22 mouse cellular contexts compared by ENCODE assay signal in the genomic region with DNA sequence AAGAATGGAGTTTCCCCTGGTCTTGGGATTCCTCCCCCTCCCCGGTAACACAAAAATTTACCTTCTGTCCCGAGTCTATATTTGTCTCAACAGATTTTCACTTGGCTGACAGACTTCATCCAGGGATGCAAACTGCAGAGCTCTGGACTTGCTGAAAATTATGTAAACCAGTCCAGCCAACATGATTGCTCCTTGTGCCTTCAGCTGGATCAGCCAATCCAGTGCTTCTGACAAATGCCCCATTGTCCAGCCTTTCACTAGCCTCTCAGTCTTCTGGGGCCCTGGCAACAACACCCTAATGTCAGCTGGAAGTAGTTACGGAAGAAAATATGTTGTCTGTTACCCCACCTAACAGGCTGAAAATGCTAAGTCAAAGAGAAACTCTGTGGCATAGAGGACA.
A peak's percentile ranks its signal among the peaks of the same experiment; 100 is the strongest.
DNase-seq lines count a peak whose midpoint lies in the region; ATAC-seq and TF ChIP-seq lines count a peak whose summit lies in the region.
"Had no signal": no experiment of that assay in that cellular context is flagged by ENCODE, and none has a peak within 500 bp of the region (broad histone marks: within the 10 kb centered on the region; RNA-seq: fewer than 3 reads in every experiment).

No protein-coding gene starts in this region.

- no peaks in the 10 kb centered on the region for H3K27me3 ChIP-seq in hindbrain, postnatal 0 days (ENCODE audit: insufficient read depth, low read length)
- no peaks in the 10 kb centered on the region for H3K27me3 ChIP-seq in hindbrain, embryonic 12.5 days
- H3K27me3 ChIP-seq in embryonic facial prominence, embryonic 11.5 days (ENCODE audit: control insufficient read depth, insufficient read depth, low read length): no peaks in the 10 kb centered on the region
- H3K27me3 ChIP-seq in heart, embryonic 10.5 days (ENCODE audit: insufficient read depth, poor library complexity, severe bottlenecking): no peaks in the 10 kb centered on the region; the same call in 1 of the 2 replicates
- H3K27me3 ChIP-seq: embryonic facial prominence, embryonic 12.5 days; forebrain, embryonic 15.5 days; heart, embryonic 13.5 days; hindbrain, embryonic 15.5 days; limb, embryonic 13.5 days; lung, embryonic 15.5 days; neural tube, embryonic 12.5 days had no signal

- no peaks in the 10 kb centered on the region for H3K36me3 ChIP-seq in hindbrain, postnatal 0 days (ENCODE audit: insufficient read depth, low read length)
- H3K36me3 ChIP-seq in hindbrain, embryonic 12.5 days: no peaks in the 10 kb centered on the region
- no peaks in the 10 kb centered on the region for H3K36me3 ChIP-seq in embryonic facial prominence, embryonic 11.5 days (replicated peaks; ENCODE audit: control insufficient read depth, insufficient read depth, low read depth, low read length)
- no peaks in the 10 kb centered on the region for H3K36me3 ChIP-seq in heart, embryonic 10.5 days
- H3K36me3 ChIP-seq: embryonic facial prominence, embryonic 12.5 days; forebrain, embryonic 15.5 days; heart, embryonic 13.5 days; hindbrain, embryonic 15.5 days; limb, embryonic 13.5 days; lung, embryonic 15.5 days; midbrain, embryonic 10.5 days; neural tube, embryonic 12.5 days had no signal

- H3K4me2 ChIP-seq in hindbrain, postnatal 0 days (ENCODE audit: low read depth, low read length): no peak overlapping the region
- H3K4me2 ChIP-seq in hindbrain, embryonic 12.5 days (replicated peaks): no peak overlapping the region
- H3K4me2 ChIP-seq in embryonic facial prominence, embryonic 11.5 days (ENCODE audit: low read depth, low read length): no peak overlapping the region
- H3K4me2 ChIP-seq: embryonic facial prominence, embryonic 12.5 days; forebrain, embryonic 15.5 days; heart, embryonic 13.5 days; hindbrain, embryonic 15.5 days; limb, embryonic 13.5 days; lung, embryonic 15.5 days; neural tube, embryonic 12.5 days had no signal

- no peaks in the 10 kb centered on the region; the same call in 1 of the 2 replicates for H3K4me1 ChIP-seq in hindbrain, postnatal 0 days (ENCODE audit: insufficient read depth, low read length)
- H3K4me1 ChIP-seq in hindbrain, embryonic 12.5 days: peaks cover 6% of the 10 kb centered on the region
- no peaks in the 10 kb centered on the region for H3K4me1 ChIP-seq in embryonic facial prominence, embryonic 11.5 days (ENCODE audit: control insufficient read depth, insufficient read depth, low read length)
- H3K4me1 ChIP-seq in heart, embryonic 10.5 days: peaks cover 9% of the 10 kb centered on the region

- TF ChIP-seq CTCF in hindbrain, postnatal 0 days (IDR thresholded peaks at IDR 0.05; ENCODE audit: low read depth): no peak

- ATAC-seq in hindbrain, postnatal 0 days: peak; percentile 50; the same call in 1 of the 2 replicates
- ATAC-seq in hindbrain, embryonic 12.5 days (ENCODE audit: low FRiP score): no peak
- ATAC-seq in embryonic facial prominence, embryonic 11.5 days (replicated peaks; ENCODE audit: insufficient number of reproducible peaks, low FRiP score, low TSS enrichment, low read depth): no peak
- ATAC-seq: forebrain, embryonic 15.5 days; intestine, postnatal 0 days; Patski had no signal

- H3K9me3 ChIP-seq in hindbrain, postnatal 0 days (ENCODE audit: low read length): no peaks in the 10 kb centered on the region
- H3K9me3 ChIP-seq in hindbrain, embryonic 12.5 days (replicated peaks): no peaks in the 10 kb centered on the region
- no peaks in the 10 kb centered on the region for H3K9me3 ChIP-seq in embryonic facial prominence, embryonic 11.5 days (replicated peaks; ENCODE audit: control insufficient read depth, low read length)
- no peaks in the 10 kb centered on the region for H3K9me3 ChIP-seq in heart, embryonic 10.5 days
- H3K9me3 ChIP-seq: embryonic facial prominence, embryonic 12.5 days; forebrain, embryonic 15.5 days; heart, embryonic 13.5 days; hindbrain, embryonic 15.5 days; limb, embryonic 13.5 days; lung, embryonic 15.5 days; midbrain, embryonic 10.5 days; neural tube, embryonic 12.5 days had no signal

- no peak overlapping the region for H3K9ac ChIP-seq in hindbrain, postnatal 0 days (replicated peaks; ENCODE audit: low read length)
- H3K9ac ChIP-seq in hindbrain, embryonic 12.5 days: no peak overlapping the region
- no peak overlapping the region for H3K9ac ChIP-seq in embryonic facial prominence, embryonic 11.5 days (replicated peaks; ENCODE audit: low read length)
- H3K9ac ChIP-seq: embryonic facial prominence, embryonic 12.5 days; forebrain, embryonic 15.5 days; heart, embryonic 13.5 days; hindbrain, embryonic 15.5 days; limb, embryonic 13.5 days; liver, embryonic 14.5 days; lung, embryonic 15.5 days; neural tube, embryonic 12.5 days had no signal

- H3K27ac ChIP-seq in hindbrain, postnatal 0 days: no peak overlapping the region
- H3K27ac ChIP-seq in hindbrain, embryonic 12.5 days: no peak overlapping the region
- H3K27ac ChIP-seq in embryonic facial prominence, embryonic 11.5 days (replicated peaks; ENCODE audit: low read depth, low read length): no peak overlapping the region
- no peak overlapping the region for H3K27ac ChIP-seq in heart, embryonic 10.5 days
- H3K27ac ChIP-seq: embryonic facial prominence, embryonic 12.5 days; forebrain, embryonic 15.5 days; heart, embryonic 13.5 days; hindbrain, embryonic 15.5 days; limb, embryonic 13.5 days; liver, embryonic 14.5 days; lung, embryonic 15.5 days; macrophage; midbrain, embryonic 10.5 days; neural tube, embryonic 12.5 days had no signal

- WGBS in hindbrain, postnatal 0 days: 63% methylated on average over 3 of the region's 3 CpGs
- 67% methylated on average over 3 of the region's 3 CpGs for WGBS in hindbrain, embryonic 12.5 days
- WGBS in embryonic facial prominence, embryonic 11.5 days: 51% methylated on average over 3 of the region's 3 CpGs
- WGBS in heart, embryonic 10.5 days: 73% methylated on average over 3 of the region's 3 CpGs

- peak; percentile 16 for DNase-seq in hindbrain, postnatal 0 days (ENCODE audit: low spot score)
- DNase-seq in Muller cell, postnatal 12 days (ENCODE audit: inconsistent ontology term): peak; percentile 24
- peak; percentile 22 for DNase-seq in NIH3T3 (ENCODE audit: low read depth)
- peak; percentile 42 for DNase-seq in embryonic facial prominence, embryonic 11.5 days (ENCODE audit: low spot score)
- DNase-seq in natural killer cell, adult 2 months (ENCODE audit: low spot score in 2 of 2): no peak
- DNase-seq in heart, embryonic 10.5 days (ENCODE audit: low spot score): no peak
- DNase-seq: adrenal gland, adult 8-10 months; thymus, postnatal 14 days had no signal

- no peak overlapping the region for H3K4me3 ChIP-seq in hindbrain, postnatal 0 days (ENCODE audit: low read length)
- no peak overlapping the region for H3K4me3 ChIP-seq in hindbrain, embryonic 12.5 days
- H3K4me3 ChIP-seq in embryonic facial prominence, embryonic 11.5 days (ENCODE audit: low read depth, low read length): no peak overlapping the region
- no peak overlapping the region for H3K4me3 ChIP-seq in heart, embryonic 10.5 days
- H3K4me3 ChIP-seq: embryonic facial prominence, embryonic 12.5 days; erythroblast, embryonic 14.5 days; forebrain, embryonic 15.5 days; heart, embryonic 13.5 days; hindbrain, embryonic 15.5 days; limb, embryonic 13.5 days; lung, embryonic 15.5 days; midbrain, embryonic 10.5 days; neural tube, embryonic 12.5 days had no signal

Comparison
In these comparisons a context has a peak if more than half of its experiments do, and no peak if none do; other contexts are left out.
1. DNase-seq: peak in hindbrain, postnatal 0 days (single experiment), Muller cell, postnatal 12 days (single experiment), NIH3T3 (single experiment) and embryonic facial prominence, embryonic 11.5 days (single experiment); none in natural killer cell, adult 2 months (0 of 2) and heart, embryonic 10.5 days (single experiment).